Mouse (Mus musculus): ENCODE results near the gene Wipf2. TPM values are rescaled to one million over a fixed set of nuclear protein-coding genes. Genes with fewer than 3 reads are reported as not detected.
A peak's percentile ranks its signal among the peaks of the same experiment; 100 is the strongest.

The Wipf2 gene
- total and polyA plus RNA-seq, 3 experiments, result 2.1 to 7.7 (median 4.7) TPM

GRCm38 (mm10) chr11:98937410-98937913 is 74.0 kb downstream of the Wipf2 start (continued):
- TF ChIP-seq HCFC1 (IDR thresholded peaks at IDR 0.05; ENCODE audit: low read depth, low read length) (peak; percentile 38; the same call in 1 of the 2 replicates), CTCF (conservative IDR thresholded peaks at IDR 0.05 in 1 of 2, IDR thresholded peaks at IDR 0.05 in 1 of 2; ENCODE audit: low read depth in 2 of 2, low read length in 2 of 2) (no peak), ZMIZ1 (IDR thresholded peaks at IDR 0.05; ENCODE audit: low read depth, low read length) (no peak), BHLHE40 (IDR thresholded peaks at IDR 0.05; ENCODE audit: low read depth, low read length) (peak; percentile 97), MEF2A (IDR thresholded peaks at IDR 0.05; ENCODE audit: borderline replicate concordance, low read depth, low read length) (0 out of 2 replicates have a peak, but pooled peaks have one; percentile 5), EP300 (IDR thresholded peaks at IDR 0.05; ENCODE audit: low read length) (no peak), CHD2 (IDR thresholded peaks at IDR 0.05; ENCODE audit: low read length) (no peak; the same call in none of the 2 replicates), TCF12 (IDR thresholded peaks at IDR 0.05; ENCODE audit: low read depth, low read length) (no peak), JUND (conservative IDR thresholded peaks at IDR 0.05; ENCODE audit: low read depth, low read length) (no peak), MYC (IDR thresholded peaks at IDR 0.05; ENCODE audit: low read depth, low read length) (0 out of 2 replicates have a peak, but pooled peaks have one; percentile 40), TBP (conservative IDR thresholded peaks at IDR 0.05; ENCODE audit: low read depth, low read length) (no peak), USF1 (IDR thresholded peaks at IDR 0.05; ENCODE audit: low read depth, low read length) (peak; percentile 82), MAFK (IDR thresholded peaks at IDR 0.05; ENCODE audit: insufficient replicate concordance, low read length) (no peak), RAD21 (IDR thresholded peaks at IDR 0.05; ENCODE audit: low read depth, low read length) (no peak), KAT2A (IDR thresholded peaks at IDR 0.05; ENCODE audit: insufficient replicate concordance, low read length) (no peak), NRF1 (IDR thresholded peaks at IDR 0.05; ENCODE audit: low read depth, low read length) (no peak), MAX (IDR thresholded peaks at IDR 0.05; ENCODE audit: low read length) (peak; percentile 51)

GRCm38 (mm10) chr11:98937914-98938694 is 74.7 kb downstream of the Wipf2 start:
- peak overlapping the region; percentile 31 for H3K27ac ChIP-seq (ENCODE audit: insufficient read depth, low read depth)
- H3K4me2 ChIP-seq (ENCODE audit: insufficient read depth, low read depth, poor library complexity, severe bottlenecking), result peak overlapping the region; percentile 80
- peak overlapping the region; percentile 61 for H3K9ac ChIP-seq (ENCODE audit: insufficient read depth, low read depth)
- dilution Hi-C loops (cut with MboI; ENCODE audit: extremely low pct_ligation_motif_present, extremely low pct_unique_long_range_greater_than_20kb, low sequenced_read_pairs) (no loop called here), in situ Hi-C loops (cut with MboI; ENCODE audit: low pct_ligation_motif_present, low pct_unique_long_range_greater_than_20kb, low sequenced_read_pairs) (loop anchor here (5.0 kb wide), 1 partner anchor 34 kb away; no protein-coding TSS in a partner anchor)
- H3K36me3 ChIP-seq (replicated peaks in 1 of 2; ENCODE audit: control insufficient read depth in 1 of 2, insufficient read depth in 1 of 2, low read length in 1 of 2), result no peaks in the 10 kb centered on the region
- peaks cover 25 to 59% of the 10 kb centered on the region in 2 experiments for H3K4me1 ChIP-seq (ENCODE audit: control insufficient read depth in 1 of 2, insufficient read depth in 2 of 2)
- H3K79me2 ChIP-seq (replicated peaks; ENCODE audit: control insufficient read depth, extremely low read depth, insufficient read depth, poor library complexity, severe bottlenecking), result peaks cover 2% of the 10 kb centered on the region; the same call in 1 of the 2 replicates
- peaks cover 5% of the 10 kb centered on the region for H3K9me3 ChIP-seq (replicated peaks; ENCODE audit: low read length)
- peak; percentile 69 for DNase-seq (ENCODE audit: extremely low read depth)
- TF ChIP-seq NELFE (IDR thresholded peaks at IDR 0.05; ENCODE audit: low read depth, low read length), result no peak; the same call in 1 of the 2 replicates
- TF ChIP-seq SIN3A (IDR thresholded peaks at IDR 0.05; ENCODE audit: low read length), result peak; percentile 98
- TF ChIP-seq MAX (IDR thresholded peaks at IDR 0.05; ENCODE audit: low read length), result peak; percentile 2; the same call in 1 of the 2 replicates
- peak; percentile 11; the same call in 1 of the 2 replicates for TF ChIP-seq TCF12 (IDR thresholded peaks at IDR 0.05; ENCODE audit: low read depth, low read length)
- TF ChIP-seq MEF2A (IDR thresholded peaks at IDR 0.05; ENCODE audit: borderline replicate concordance, low read depth, low read length), result no peak; the same call in 1 of the 2 replicates
- no peak for TF ChIP-seq JUND (conservative IDR thresholded peaks at IDR 0.05; ENCODE audit: low read depth, low read length)
- TF ChIP-seq RCOR1 (conservative IDR thresholded peaks at IDR 0.05; ENCODE audit: low read depth, low read length), result no peak
- TF ChIP-seq MXI1 (IDR thresholded peaks at IDR 0.05; ENCODE audit: low read depth, low read length), result peak; percentile 30; the same call in 1 of the 2 replicates
- TF ChIP-seq TBP (conservative IDR thresholded peaks at IDR 0.05; ENCODE audit: low read depth, low read length), result no peak
- peak; percentile 55 for TF ChIP-seq NRF1 (IDR thresholded peaks at IDR 0.05; ENCODE audit: low read depth, low read length)
- TF ChIP-seq USF2 (conservative IDR thresholded peaks at IDR 0.05; ENCODE audit: low read depth, low read length), result no peak
- 0 out of 2 replicates have a peak, but pooled peaks have one; percentile 2 for TF ChIP-seq ELF1 (IDR thresholded peaks at IDR 0.05; ENCODE audit: low read depth, low read length)
- TF ChIP-seq MAFK (IDR thresholded peaks at IDR 0.05; ENCODE audit: insufficient replicate concordance, low read length), result no peak
- no peak for TF ChIP-seq CHD1 (IDR thresholded peaks at IDR 0.05; ENCODE audit: low read depth, low read length)
- peak; percentile 63 for TF ChIP-seq ETS1 (conservative IDR thresholded peaks at IDR 0.05; ENCODE audit: low read depth, low read length)
- no peak for TF ChIP-seq ZC3H11A (IDR thresholded peaks at IDR 0.05; ENCODE audit: low read depth, low read length)
- no peak for TF ChIP-seq PAX5 (IDR thresholded peaks at IDR 0.05; ENCODE audit: low read length)
- TF ChIP-seq BHLHE40 (IDR thresholded peaks at IDR 0.05; ENCODE audit: low read depth, low read length), result no peak; the same call in 1 of the 2 replicates
- TF ChIP-seq JUN (IDR thresholded peaks at IDR 0.05; ENCODE audit: insufficient read depth, low read depth, low read length), result no peak
- TF ChIP-seq MAZ (IDR thresholded peaks at IDR 0.05; ENCODE audit: low read depth, low read length), result peak; percentile 78; the same call in 1 of the 2 replicates
- TF ChIP-seq CHD2 (IDR thresholded peaks at IDR 0.05; ENCODE audit: low read length), result peak; percentile 68
- peak overlapping the region; percentile 72 to 90 (median 76) for H3K4me3 ChIP-seq (replicated peaks in 1 of 3; ENCODE audit: low read depth in 2 of 3, low read length in 2 of 3, poor library complexity in 1 of 3)
- no peaks in the 10 kb centered on the region for H3K27me3 ChIP-seq (replicated peaks)
